Mouse (Mus musculus): ENCODE results near the gene Krt6a. TPM values are rescaled to one million over a fixed set of nuclear protein-coding genes. Genes with fewer than 3 reads are reported as not detected.

The Krt6a gene
- polyA plus RNA-seq, 1 experiment from 2014 or later = 31.8 TPM

Small RNAs within 50 kb of the gene (microRNA-seq; reads per million reads assigned to microRNA genes)
- gene Gm44323 = not detected
- gene Gm44342 = not detected
- gene Gm44383 = not detected
- gene Gm44479 = not detected

Other genes starting within 250 kb of the Krt6a start
- gene Krt88, start 246.6 kb downstream of the Krt6a start, polyA plus RNA-seq (2015; fragmentation: Nextera tagmentation; extraction: Ambion mirVana) = not detected in 2 replicates
- gene Krt81, start 230.6 kb downstream of the Krt6a start, polyA plus RNA-seq (2015; fragmentation: Nextera tagmentation; extraction: Ambion mirVana) = not detected in 2 replicates
- 0.22 TPM in 1 of 2 replicates, not detected in the other for gene Krt86, start 220.8 kb downstream of the Krt6a start, polyA plus RNA-seq (2015; fragmentation: Nextera tagmentation; extraction: Ambion mirVana)
- not detected in 2 replicates for gene Krt83, start 202.8 kb downstream of the Krt6a start, polyA plus RNA-seq (2015; fragmentation: Nextera tagmentation; extraction: Ambion mirVana)
- gene Gm49425, start 177.0 kb downstream of the Krt6a start, polyA plus RNA-seq (2015; fragmentation: Nextera tagmentation; extraction: Ambion mirVana) = 1.0 TPM in 1 of 2 replicates, not detected in the other
- gene Krt84, start 161.5 kb downstream of the Krt6a start, polyA plus RNA-seq (2015; fragmentation: Nextera tagmentation; extraction: Ambion mirVana) = not detected in 2 replicates
- not detected in 2 replicates for gene Krt82, start 143.6 kb downstream of the Krt6a start, polyA plus RNA-seq (2015; fragmentation: Nextera tagmentation; extraction: Ambion mirVana)
- 0.15 and 0.40 TPM in 2 replicates for gene Krt90, start 131.4 kb downstream of the Krt6a start, polyA plus RNA-seq (2015; fragmentation: Nextera tagmentation; extraction: Ambion mirVana)
- 0.96 and 1.6 TPM in 2 replicates for gene Krt75, start 120.4 kb downstream of the Krt6a start, polyA plus RNA-seq (2015; fragmentation: Nextera tagmentation; extraction: Ambion mirVana)
- not detected in 2 replicates for gene Gm5414, start 66.1 kb downstream of the Krt6a start, polyA plus RNA-seq (2015; fragmentation: Nextera tagmentation; extraction: Ambion mirVana)
- not detected in 2 replicates for gene Gm5478, start 46.9 kb downstream of the Krt6a start, polyA plus RNA-seq (2015; fragmentation: Nextera tagmentation; extraction: Ambion mirVana)
- 0.41 TPM in 1 of 2 replicates, not detected in the other for gene Krt6b, start 14.0 kb downstream of the Krt6a start, polyA plus RNA-seq (2015; fragmentation: Nextera tagmentation; extraction: Ambion mirVana)
- 403 and 498 TPM in 2 replicates for gene Krt5, start 18.6 kb upstream of the Krt6a start, polyA plus RNA-seq (2015; fragmentation: Nextera tagmentation; extraction: Ambion mirVana)
- gene Krt71, start 48.8 kb upstream of the Krt6a start, polyA plus RNA-seq (2015; fragmentation: Nextera tagmentation; extraction: Ambion mirVana) = 0.34 TPM in 1 of 2 replicates, not detected in the other
- gene Krt72, start 92.2 kb upstream of the Krt6a start, polyA plus RNA-seq (2015; fragmentation: Nextera tagmentation; extraction: Ambion mirVana) = 0.40 TPM in 1 of 2 replicates, not detected in the other
- gene Krt73, start 108.0 kb upstream of the Krt6a start, polyA plus RNA-seq (2015; fragmentation: Nextera tagmentation; extraction: Ambion mirVana) = 1.2 and 1.4 TPM in 2 replicates
- gene Krt2, start 123.9 kb upstream of the Krt6a start, polyA plus RNA-seq (2015; fragmentation: Nextera tagmentation; extraction: Ambion mirVana) = 0.17 TPM in 1 of 2 replicates, not detected in the other
- 30.3 and 54.6 TPM in 2 replicates for gene Krt1, start 156.5 kb upstream of the Krt6a start, polyA plus RNA-seq (2015; fragmentation: Nextera tagmentation; extraction: Ambion mirVana)
- 0.43 and 0.91 TPM in 2 replicates for gene Krt77, start 175.4 kb upstream of the Krt6a start, polyA plus RNA-seq (2015; fragmentation: Nextera tagmentation; extraction: Ambion mirVana)
- 0.40 and 0.56 TPM in 2 replicates for gene Krt76, start 198.6 kb upstream of the Krt6a start, polyA plus RNA-seq (2015; fragmentation: Nextera tagmentation; extraction: Ambion mirVana)
- 2.2 and 2.4 TPM in 2 replicates for gene Krt4, start 230.4 kb upstream of the Krt6a start, polyA plus RNA-seq (2015; fragmentation: Nextera tagmentation; extraction: Ambion mirVana)
- gene Krt79, start 246.0 kb upstream of the Krt6a start, polyA plus RNA-seq (2015; fragmentation: Nextera tagmentation; extraction: Ambion mirVana) = 16.1 and 16.5 TPM in 2 replicates

Measured in embryonic facial prominence, embryonic 13.5 days (tissue).